Mouse (Mus musculus) CD4-positive naive resting alpha-beta T cell, adult 76 days (primary cell): ENCODE measurements around the gene Krtap19-9b. TPM values are rescaled to one million over a fixed set of nuclear protein-coding genes. Genes with fewer than 3 reads are reported as not detected.

ENCODE experiments used
- total RNA-seq: library from RNA; stranded (reverse); gene quantifications from one replicate; pipeline ENCODE4 v1.2.4, GENCODE M21; 2023

Krtap19-9b gene
- total RNA-seq = not detected

DNA sequence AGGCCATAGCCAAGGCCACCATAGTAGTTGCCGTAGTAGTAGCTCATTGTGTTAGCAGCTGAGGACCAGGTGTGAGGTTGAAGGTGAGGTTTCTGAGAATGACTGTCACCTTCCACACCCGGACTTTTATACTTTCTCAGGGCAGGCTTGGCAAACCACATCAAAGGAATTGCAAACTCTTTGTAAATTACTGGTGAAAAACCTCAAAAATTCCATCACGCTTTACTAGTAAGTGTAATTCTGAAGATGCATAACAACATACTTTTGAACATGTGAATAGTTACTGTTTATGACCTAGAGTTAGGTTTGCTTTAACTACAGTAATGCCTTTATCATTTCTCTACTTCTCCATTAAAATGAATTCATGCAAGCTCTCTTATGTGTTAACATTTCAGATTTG lies at the start of gene Krtap19-9b:
Gene Krtap19-9b, minus strand, starts transcription at position 101 of the 400 bp plus-strand sequence.

DNA sequence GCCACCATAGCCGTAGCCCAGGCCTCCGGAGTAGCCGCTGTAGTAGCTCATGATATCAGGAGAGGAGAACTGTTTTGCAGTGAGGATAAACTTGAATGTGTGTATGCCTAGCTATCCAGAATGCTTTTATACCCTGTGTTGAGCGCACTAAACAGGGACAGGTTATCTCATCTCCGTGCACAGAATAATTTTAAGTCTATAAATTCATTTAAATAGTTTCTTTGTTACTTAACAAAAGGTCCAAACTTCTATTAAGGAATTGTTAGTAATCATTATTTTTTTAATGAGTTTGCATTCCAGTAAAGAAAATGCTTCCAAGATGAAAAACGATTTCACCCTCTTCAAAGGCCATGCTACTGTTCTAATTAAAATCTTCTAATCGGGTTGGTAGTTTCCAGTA lies 30.7 kb upstream of the Krtap19-9b start, which contains the start of gene Krtap16-3:
Gene Krtap16-3, minus strand, starts transcription at position 101 of the 400 bp plus-strand sequence.

DNA sequence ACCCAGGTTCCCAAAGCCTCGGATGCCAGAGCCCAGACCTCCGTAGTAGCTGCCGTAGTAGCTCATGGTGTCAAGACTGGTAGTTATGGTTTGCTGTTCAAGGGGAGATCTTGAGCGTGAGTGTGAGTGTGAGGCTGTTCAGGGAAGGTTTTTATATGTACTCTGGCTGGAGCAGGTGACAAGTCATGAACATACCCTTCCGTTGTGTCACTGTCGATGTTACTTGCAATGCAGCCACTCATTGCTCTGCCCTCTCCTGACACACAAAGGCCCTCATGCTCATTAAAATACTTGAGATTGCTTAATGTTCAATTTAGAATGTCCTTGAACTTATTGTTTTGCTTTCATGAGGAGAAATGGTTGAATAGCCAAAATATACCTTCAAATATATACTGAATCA lies 35.7 kb downstream of the Krtap19-9b start, which contains the start of gene Krtap19-5:
Gene Krtap19-5, minus strand, starts transcription at position 101 of the 400 bp plus-strand sequence.

DNA sequence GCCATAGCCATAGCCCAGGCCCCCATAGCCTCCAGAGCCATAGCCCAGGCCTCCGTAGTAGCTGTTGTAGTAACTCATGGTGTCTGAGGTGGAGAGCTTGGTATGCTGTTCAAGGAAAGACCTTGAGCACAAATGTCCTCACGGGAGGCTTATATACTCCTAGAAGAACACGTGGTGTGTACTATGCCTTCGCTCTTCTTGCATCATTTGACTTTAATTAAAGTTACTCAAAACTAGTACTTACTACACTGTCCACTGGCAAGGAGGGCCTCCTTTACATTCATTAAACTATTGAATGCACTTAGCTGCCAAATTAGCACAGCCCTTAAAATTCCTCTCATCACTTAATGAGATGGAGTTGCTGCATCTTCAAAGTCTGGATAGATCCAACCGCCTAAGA lies 47.1 kb downstream of the Krtap19-9b start, which contains the start of gene Krtap19-4:
Gene Krtap19-4, minus strand, starts transcription at position 101 of the 400 bp plus-strand sequence.

Other genes with a start within 250 kb of the Krtap19-9b start
- gene 2310061N02Rik, start 224.3 kb downstream of the Krtap19-9b start, total RNA-seq = not detected
- not detected for gene Krtap13-1, start 203.4 kb downstream of the Krtap19-9b start, total RNA-seq
- not detected for gene Krtap13, start 180.6 kb downstream of the Krtap19-9b start, total RNA-seq
- not detected for gene 2310034C09Rik, start 173.4 kb downstream of the Krtap19-9b start, total RNA-seq
- gene 2310057N15Rik, start 158.1 kb downstream of the Krtap19-9b start, total RNA-seq = not detected
- not detected for gene Gm5965, start 154.4 kb downstream of the Krtap19-9b start, total RNA-seq
- not detected for gene Gm20741, start 120.0 kb downstream of the Krtap19-9b start, total RNA-seq
- not detected for gene Krtap15, start 112.0 kb downstream of the Krtap19-9b start, total RNA-seq
- not detected for gene Krtap14, start 106.1 kb downstream of the Krtap19-9b start, total RNA-seq
- not detected for gene Krtap19-1, start 62.9 kb downstream of the Krtap19-9b start, total RNA-seq
- not detected for gene Krtap19-2, start 58.0 kb downstream of the Krtap19-9b start, total RNA-seq
- gene Krtap19-3, start 54.2 kb downstream of the Krtap19-9b start, total RNA-seq = not detected
- not detected for gene Krtap19-4, start 47.2 kb downstream of the Krtap19-9b start, total RNA-seq
- gene Krtap19-5, start 35.8 kb downstream of the Krtap19-9b start, total RNA-seq = not detected
- gene Krtap16-3, start 30.6 kb upstream of the Krtap19-9b start, total RNA-seq = not detected
- gene Krtap22-2, start 78.5 kb upstream of the Krtap19-9b start, total RNA-seq = not detected
- gene Gm10229, start 83.0 kb upstream of the Krtap19-9b start, total RNA-seq = not detected
- gene Krtap6-1, start 99.4 kb upstream of the Krtap19-9b start, total RNA-seq = not detected
- gene Gm10228, start 109.2 kb upstream of the Krtap19-9b start, total RNA-seq = not detected
- gene Krtap6-5, start 115.6 kb upstream of the Krtap19-9b start, total RNA-seq = not detected
- not detected for gene 1110025L11Rik, start 131.7 kb upstream of the Krtap19-9b start, total RNA-seq
- not detected for gene Krtap6-3, start 151.8 kb upstream of the Krtap19-9b start, total RNA-seq
- gene Gm6358, start 208.6 kb upstream of the Krtap19-9b start, total RNA-seq = not detected
- gene Gm10061, start 218.8 kb upstream of the Krtap19-9b start, total RNA-seq = not detected
- not detected for gene Gm9789, start 225.7 kb upstream of the Krtap19-9b start, total RNA-seq
- not detected for gene Gm7735, start 237.2 kb upstream of the Krtap19-9b start, total RNA-seq
- gene 1110057P08Rik, start 242.5 kb upstream of the Krtap19-9b start, total RNA-seq = not detected